Mouse (Mus musculus): ENCODE results near the gene Gstt4. TPM values are rescaled to one million over a fixed set of nuclear protein-coding genes. Genes with fewer than 3 reads are reported as not detected.
"Not testable (repeated sequence)": the region's sequence is repeated elsewhere in the genome, so short reads cannot be mapped to it uniquely, and the experiment has no call there.

Gstt4 gene
- not detected in 2 replicates for polyA plus RNA-seq (2012; rRNA removed)

- Histone ChIP-seq H3K4me1 (ENCODE audit: control insufficient read depth, insufficient read depth, low read length) (no peaks in the 10 kb centered on the region), H3K4me3 (ENCODE audit: insufficient read depth, low read length) (no peak within 1 kb of the TSS), H3K27ac (ENCODE audit: insufficient read depth, low read length) (no peak within 1 kb of the TSS)
- no peak for TF ChIP-seq CTCF (IDR thresholded peaks at IDR 0.05; ENCODE audit: extremely low read depth, insufficient read depth, low read length)
- TF ChIP-seq POLR2A (IDR thresholded peaks at IDR 0.05; ENCODE audit: extremely low read depth, insufficient read depth, low read length), result no peak
Measured at GRCm38 (mm10) chr10:75822443-75822842, at the start of gene Gstt4. Gstt4 (minus strand) TSS chr10:75822543.

GRCm38 (mm10) chr10:75861587-75861986 lies 39.2 kb upstream of the Gstt4 start:
- TF ChIP-seq CTCF (IDR thresholded peaks at IDR 0.05; ENCODE audit: extremely low read depth, insufficient read depth, low read length) (no peak), POLR2A (IDR thresholded peaks at IDR 0.05; ENCODE audit: extremely low read depth, insufficient read depth, low read length) (no peak)
- H3K27ac ChIP-seq (ENCODE audit: insufficient read depth, low read length), result no peak overlapping the region
- no peaks in the 10 kb centered on the region for H3K4me1 ChIP-seq (ENCODE audit: control insufficient read depth, insufficient read depth, low read length)
- no peak overlapping the region for H3K4me3 ChIP-seq (ENCODE audit: insufficient read depth, low read length)

GRCm38 (mm10) chr10:75860746-75861145 lies 38.4 kb upstream of the Gstt4 start:
- no peak for TF ChIP-seq CTCF (IDR thresholded peaks at IDR 0.05; ENCODE audit: extremely low read depth, insufficient read depth, low read length)
- TF ChIP-seq POLR2A (IDR thresholded peaks at IDR 0.05; ENCODE audit: extremely low read depth, insufficient read depth, low read length), result no peak
- Histone ChIP-seq H3K4me3 (ENCODE audit: insufficient read depth, low read length) (peak overlapping the region; percentile 86; the same call in 1 of the 2 replicates), H3K4me1 (ENCODE audit: control insufficient read depth, insufficient read depth, low read length) (no peaks in the 10 kb centered on the region), H3K27ac (ENCODE audit: insufficient read depth, low read length) (no peak overlapping the region)

DNA sequence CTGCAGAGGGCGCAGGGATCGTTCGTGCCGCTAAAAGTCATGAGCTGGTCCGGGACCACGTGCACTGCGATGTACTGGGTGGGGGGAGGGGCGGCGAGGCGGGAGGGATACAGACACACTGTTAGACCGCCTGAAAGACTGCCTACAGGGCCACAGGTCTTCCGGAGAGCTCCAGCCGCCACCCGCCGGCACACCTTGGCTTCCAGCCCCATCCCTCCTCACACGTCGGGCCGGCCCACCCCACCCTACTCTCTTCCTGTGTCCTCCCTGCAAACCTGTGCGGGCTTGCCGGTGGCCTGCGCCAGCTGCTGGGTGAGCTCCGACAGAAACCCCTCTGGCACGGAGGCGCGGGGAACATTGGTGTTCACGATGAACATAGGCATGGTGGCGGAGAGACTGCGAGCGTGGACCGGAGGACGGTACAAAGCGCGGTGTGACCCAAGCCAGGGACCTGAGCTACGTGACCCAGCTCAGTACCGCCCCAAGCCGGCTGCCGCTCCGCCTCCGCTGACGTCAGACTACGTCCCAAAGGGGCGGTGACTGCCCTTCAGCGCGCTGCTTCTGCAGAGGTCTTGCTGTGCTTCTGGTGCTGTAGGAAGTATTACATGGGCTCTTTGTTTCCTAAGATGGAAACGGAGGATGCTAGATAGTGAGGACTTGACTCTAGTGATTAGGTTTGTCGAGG lies 37.6 kb upstream of the Gstt4 start, which contains the start of gene Mif:
Mif (minus strand) TSS at position 455 of the 685 bp plus-strand sequence.
- H3K4me1 ChIP-seq (ENCODE audit: control insufficient read depth, insufficient read depth, low read length), result not testable (repeated sequence)
- peak within 1 kb of the TSS; percentile 86 for H3K4me3 ChIP-seq (ENCODE audit: insufficient read depth, low read length)
- H3K27ac ChIP-seq (ENCODE audit: insufficient read depth, low read length), result peak within 1 kb of the TSS; percentile 69
- peak; percentile 91 for TF ChIP-seq POLR2A (IDR thresholded peaks at IDR 0.05; ENCODE audit: extremely low read depth, insufficient read depth, low read length)

DNA sequence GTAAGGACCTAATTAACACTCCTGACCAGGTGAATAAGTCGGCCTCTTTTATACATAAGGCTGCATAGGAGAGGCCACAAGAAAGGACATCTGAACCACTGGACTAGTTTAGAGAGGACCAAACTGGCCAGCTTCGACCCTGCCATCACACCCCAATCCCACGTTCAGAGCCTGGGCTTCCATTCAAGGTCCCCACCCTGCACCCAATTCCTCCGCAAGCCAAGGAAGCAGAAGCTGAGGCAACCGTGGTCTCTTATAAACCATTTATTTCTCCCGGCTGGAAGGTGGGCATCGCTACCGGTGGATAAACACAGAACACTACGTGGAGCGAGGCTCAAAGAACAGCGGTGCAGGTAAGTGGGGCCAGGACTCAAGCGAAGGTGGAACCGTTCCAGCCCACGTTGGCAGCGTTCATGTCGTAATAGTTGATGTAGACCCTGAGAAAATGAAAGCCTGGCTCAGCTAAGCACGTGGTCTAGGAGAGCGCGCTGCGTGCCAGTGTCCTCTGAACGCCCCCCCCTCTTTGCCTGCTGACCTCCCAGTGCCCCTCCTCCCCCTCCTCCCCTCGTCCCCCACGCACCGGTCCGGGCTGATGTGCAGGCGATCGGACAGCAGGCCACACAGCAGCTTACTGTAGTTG lies 36.9 kb upstream of the Gstt4 start:
- TF ChIP-seq POLR2A (IDR thresholded peaks at IDR 0.05; ENCODE audit: extremely low read depth, insufficient read depth, low read length), result no peak
- peak overlapping the region; percentile 86 for H3K4me3 ChIP-seq (ENCODE audit: insufficient read depth, low read length)
- H3K27ac ChIP-seq (ENCODE audit: insufficient read depth, low read length), result no peak overlapping the region
- H3K4me1 ChIP-seq (ENCODE audit: control insufficient read depth, insufficient read depth, low read length), result 0 out of 2 replicates have a peak, but pooled peaks cover 2% of the 10 kb centered on the region

DNA sequence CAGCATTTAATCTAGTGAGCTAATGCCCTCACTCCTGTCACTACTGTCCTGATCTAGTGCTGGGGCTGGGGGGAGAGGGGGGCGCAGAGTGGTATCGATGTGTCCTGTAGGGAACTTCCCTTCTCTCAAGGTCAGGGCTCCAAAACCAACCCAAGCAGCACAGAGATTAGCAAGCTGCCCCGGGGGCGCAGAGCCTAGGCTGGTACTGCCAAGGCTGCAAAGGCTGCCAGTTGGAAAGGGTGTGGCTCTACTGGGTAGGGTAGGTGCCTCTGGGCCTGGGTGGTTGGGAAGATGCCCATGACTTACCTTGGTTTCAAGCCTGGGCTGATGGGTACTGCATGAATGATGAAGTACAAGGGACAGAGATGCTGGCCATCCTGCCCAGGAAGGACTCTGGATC lies 35.3 kb upstream of the Gstt4 start:
- Histone ChIP-seq H3K27ac (ENCODE audit: insufficient read depth, low read length) (no peak overlapping the region), H3K4me1 (ENCODE audit: control insufficient read depth, insufficient read depth, low read length) (0 out of 2 replicates have a peak, but pooled peaks cover 2% of the 10 kb centered on the region), H3K4me3 (ENCODE audit: insufficient read depth, low read length) (no peak overlapping the region)
- TF ChIP-seq POLR2A (IDR thresholded peaks at IDR 0.05; ENCODE audit: extremely low read depth, insufficient read depth, low read length) (no peak), CTCF (IDR thresholded peaks at IDR 0.05; ENCODE audit: extremely low read depth, insufficient read depth, low read length) (no peak)

DNA sequence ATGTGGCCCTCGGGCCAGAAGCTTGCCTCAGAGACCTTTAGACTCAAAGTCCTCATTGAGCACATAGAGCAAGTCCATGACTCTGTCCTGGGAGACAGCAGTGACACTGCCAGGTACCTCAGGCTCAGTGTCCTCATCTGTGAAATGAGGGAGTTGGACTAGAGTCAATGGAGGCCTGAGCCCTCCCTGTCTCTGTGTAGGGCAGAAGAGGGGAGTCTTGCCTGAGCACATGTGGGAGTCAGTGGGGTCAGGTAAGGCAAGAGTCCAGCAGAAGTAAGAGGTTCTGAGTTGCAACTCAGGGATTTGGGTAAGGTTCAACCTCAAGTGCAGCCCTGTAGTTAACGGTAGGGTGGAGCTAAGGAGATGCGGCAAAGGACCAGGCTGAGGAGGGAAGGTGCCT lies 34.6 kb upstream of the Gstt4 start:
- Histone ChIP-seq H3K4me1 (ENCODE audit: control insufficient read depth, insufficient read depth, low read length) (0 out of 2 replicates have a peak, but pooled peaks cover 2% of the 10 kb centered on the region), H3K27ac (ENCODE audit: insufficient read depth, low read length) (no peak overlapping the region), H3K4me3 (ENCODE audit: insufficient read depth, low read length) (no peak overlapping the region)
- TF ChIP-seq POLR2A (IDR thresholded peaks at IDR 0.05; ENCODE audit: extremely low read depth, insufficient read depth, low read length) (no peak), CTCF (IDR thresholded peaks at IDR 0.05; ENCODE audit: extremely low read depth, insufficient read depth, low read length) (no peak)

GRCm38 (mm10) chr10:75856155-75856907 lies 34.0 kb upstream of the Gstt4 start:
- Histone ChIP-seq H3K4me1 (ENCODE audit: control insufficient read depth, insufficient read depth, low read length) (0 out of 2 replicates have a peak, but pooled peaks cover 2% of the 10 kb centered on the region), H3K4me3 (ENCODE audit: insufficient read depth, low read length) (no peak overlapping the region), H3K27ac (ENCODE audit: insufficient read depth, low read length) (no peak overlapping the region)
- TF ChIP-seq CTCF (IDR thresholded peaks at IDR 0.05; ENCODE audit: extremely low read depth, insufficient read depth, low read length), result no peak
- no peak for TF ChIP-seq POLR2A (IDR thresholded peaks at IDR 0.05; ENCODE audit: extremely low read depth, insufficient read depth, low read length)

DNA sequence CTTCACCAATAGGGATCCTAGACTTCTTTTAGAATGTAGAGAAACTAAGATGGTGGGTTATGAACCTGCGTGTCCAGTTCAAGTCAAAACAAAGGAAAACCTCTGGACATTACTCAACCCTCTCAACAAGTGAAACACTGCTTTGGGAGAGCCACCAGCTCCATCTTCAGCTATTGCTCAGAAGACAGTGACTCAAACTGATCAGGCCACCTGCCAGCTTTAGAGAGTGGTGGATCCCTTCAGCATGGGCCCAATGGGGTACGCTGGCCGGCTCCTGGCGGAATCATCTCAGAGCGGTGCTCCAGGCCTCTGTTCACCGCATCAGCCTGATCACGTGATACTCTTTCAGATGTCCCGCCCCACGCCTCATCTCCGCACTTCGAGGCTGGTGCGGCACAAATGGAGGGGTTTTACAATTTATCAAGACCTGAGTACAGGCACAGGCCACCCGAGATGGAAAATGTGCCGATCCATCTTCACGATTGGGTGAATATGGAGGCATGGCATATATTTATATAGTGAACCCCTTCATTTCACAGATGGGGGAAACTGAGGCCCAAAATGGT lies 33.2 kb upstream of the Gstt4 start:
- Histone ChIP-seq H3K4me1 (ENCODE audit: control insufficient read depth, insufficient read depth, low read length) (0 out of 2 replicates have a peak, but pooled peaks cover 2% of the 10 kb centered on the region), H3K27ac (ENCODE audit: insufficient read depth, low read length) (no peak overlapping the region)
- TF ChIP-seq CTCF (IDR thresholded peaks at IDR 0.05; ENCODE audit: extremely low read depth, insufficient read depth, low read length), result no peak
- no peak for TF ChIP-seq POLR2A (IDR thresholded peaks at IDR 0.05; ENCODE audit: extremely low read depth, insufficient read depth, low read length)

More for the DNA sequence above, 33.2 kb upstream of the Gstt4 start:
- H3K4me3 ChIP-seq (ENCODE audit: insufficient read depth, low read length), result no peak overlapping the region
